Mouse (Mus musculus): ENCODE measurements around the gene Xpc.

DNA sequence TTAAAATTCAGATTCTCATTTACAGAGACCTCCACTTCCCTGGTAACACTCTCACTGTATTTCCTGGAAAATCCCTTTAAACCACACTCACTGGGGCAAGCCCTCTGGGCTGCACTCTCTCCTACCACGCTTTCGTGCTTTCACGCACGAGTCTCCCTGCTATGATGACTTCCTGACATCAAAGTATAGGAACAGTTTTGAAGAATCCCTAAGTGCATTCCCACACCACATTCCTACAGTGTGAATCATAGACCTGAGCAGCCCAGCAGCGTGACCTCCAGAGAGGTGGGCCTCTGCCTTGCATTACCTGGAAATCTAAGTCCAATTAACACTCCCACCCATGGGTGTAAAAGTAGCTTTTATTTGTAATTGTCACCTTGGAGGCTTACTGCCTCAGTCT is 61.1 kb downstream of the Xpc start:
- TF ChIP-seq ETS1 (IDR thresholded peaks at IDR 0.05; ENCODE audit: low read depth, low read length) (no peak), POLR2A (IDR thresholded peaks at IDR 0.05; ENCODE audit: control insufficient read depth in 1 of 2, insufficient read depth in 1 of 2, low read depth in 1 of 2, low read length in 2 of 2, poor library complexity in 1 of 2) (no peak), CTCF (IDR thresholded peaks at IDR 0.05 in 2 of 3, conservative IDR thresholded peaks at IDR 0.05 in 1 of 3; ENCODE audit: control insufficient read depth in 1 of 3, insufficient read depth in 1 of 3, low read depth in 2 of 3, low read length in 3 of 3, poor library complexity in 1 of 3, severe bottlenecking in 1 of 3) (no peak), MAX (IDR thresholded peaks at IDR 0.05; ENCODE audit: low read length) (no peak), MYC (IDR thresholded peaks at IDR 0.05; ENCODE audit: low read depth, low read length) (no peak), TAL1 (IDR thresholded peaks at IDR 0.05; ENCODE audit: low read length) (no peak), KAT2A (conservative IDR thresholded peaks at IDR 0.05; ENCODE audit: low read depth, low read length) (no peak), ELF1 (IDR thresholded peaks at IDR 0.05; ENCODE audit: low read depth, low read length) (no peak), EP300 (IDR thresholded peaks at IDR 0.05; ENCODE audit: low read depth in 1 of 2, low read length in 2 of 2) (no peak)
